9 mouse cellular contexts compared by ENCODE assay signal in genomic region chr3:101596686-101597085, GRCm38 (mm10). TPM values are rescaled to one million over a fixed set of nuclear protein-coding genes. Genes with fewer than 3 reads are reported as not detected.
DNase-seq lines count a peak whose midpoint lies in the region; ATAC-seq and TF ChIP-seq lines count a peak whose summit lies in the region.
"Had no signal": no experiment of that assay in that cellular context is flagged by ENCODE, and none has a peak within 500 bp of the region (broad histone marks: within the 10 kb centered on the region; RNA-seq: fewer than 3 reads in every experiment).

No protein-coding gene starts in this region.

- ATAC-seq in hindbrain, embryonic 16.5 days, result no peak
- ATAC-seq in stomach, postnatal 0 days (ENCODE audit: low FRiP score, low TSS enrichment), result no peak

- H3K9ac ChIP-seq in hindbrain, embryonic 16.5 days (ENCODE audit: low read depth, low read length), result no peak overlapping the region
- no peak overlapping the region for H3K9ac ChIP-seq in stomach, postnatal 0 days (ENCODE audit: low read length)

- no peak overlapping the region for H3K4me3 ChIP-seq in hindbrain, embryonic 16.5 days (ENCODE audit: low read length)
- no peak overlapping the region for H3K4me3 ChIP-seq in stomach, postnatal 0 days (ENCODE audit: low read depth, low read length)
- H3K4me3 ChIP-seq: myocyte had no signal

- 41% methylated on average over 8 of the region's 8 CpGs for WGBS in hindbrain, embryonic 16.5 days
- 30% methylated on average over 8 of the region's 8 CpGs for WGBS in stomach, postnatal 0 days

- no peak for TF ChIP-seq CTCF in stomach, postnatal 0 days (IDR thresholded peaks at IDR 0.05; ENCODE audit: low read depth)

- no peak overlapping the region for H3K4me2 ChIP-seq in hindbrain, embryonic 16.5 days (ENCODE audit: low read length)
- no peak overlapping the region; the same call in 1 of the 2 replicates for H3K4me2 ChIP-seq in stomach, postnatal 0 days (replicated peaks; ENCODE audit: low read depth)

- no peaks in the 10 kb centered on the region for H3K27me3 ChIP-seq in hindbrain, embryonic 16.5 days (replicated peaks; ENCODE audit: control insufficient read depth, insufficient read depth, low read length)
- no peaks in the 10 kb centered on the region for H3K27me3 ChIP-seq in stomach, postnatal 0 days (ENCODE audit: control insufficient read depth, insufficient read depth, low read length)

- H3K36me3 ChIP-seq in hindbrain, embryonic 16.5 days (ENCODE audit: control insufficient read depth, insufficient read depth, low read length), result peaks cover 11% of the 10 kb centered on the region
- H3K36me3 ChIP-seq in stomach, postnatal 0 days (ENCODE audit: control insufficient read depth, insufficient read depth, low read length), result peaks cover 9% of the 10 kb centered on the region

- 0 out of 2 replicates have a peak overlapping the region, but pooled peaks have one; percentile 16 for H3K27ac ChIP-seq in hindbrain, embryonic 16.5 days (ENCODE audit: low read depth, low read length)
- H3K27ac ChIP-seq in stomach, postnatal 0 days (replicated peaks), result peak overlapping the region; percentile 45; the same call in 1 of the 2 replicates

- intact Hi-C loops in heart, postnatal 14 days (cut with DNase I), result loop anchor here (10.0 kb wide), 1 partner anchor 1768 kb away; no protein-coding TSS in a partner anchor

- TF ChIP-seq EP300 in stomach, postnatal 0 days (optimal IDR thresholded peaks at IDR 0.05), result no peak

- DNase-seq in heart, adult 11 months, result peak; percentile 95
- DNase-seq in heart, postnatal 14 days, result no peak
- DNase-seq in right cerebral cortex, postnatal 10 days (ENCODE audit: low spot score in 2 of 2), result peak; percentile 65 to 70
- no peak for DNase-seq in right cerebral cortex, postnatal 36 days (ENCODE audit: low spot score in 2 of 2)
- DNase-seq in stomach, postnatal 0 days (ENCODE audit: low spot score), result peak; percentile 43
- no peak for DNase-seq in frontal cortex, postnatal 10 days (ENCODE audit: low spot score in 2 of 2)
- DNase-seq in thymus, postnatal 4 days, result no peak

- H3K9me3 ChIP-seq in hindbrain, embryonic 16.5 days (ENCODE audit: control insufficient read depth, low read length), result no peaks in the 10 kb centered on the region
- no peaks in the 10 kb centered on the region for H3K9me3 ChIP-seq in stomach, postnatal 0 days (ENCODE audit: control insufficient read depth, low read length)

- peaks cover 58% of the 10 kb centered on the region for H3K4me1 ChIP-seq in hindbrain, embryonic 16.5 days (ENCODE audit: control insufficient read depth, insufficient read depth, low read depth, low read length)
- H3K4me1 ChIP-seq in stomach, postnatal 0 days (replicated peaks; ENCODE audit: control insufficient read depth, insufficient read depth), result peaks cover 19% of the 10 kb centered on the region; the same call in 1 of the 2 replicates

RNA-seq across cellular contexts. Expression of gene Atp1a1, which starts 7.8 kb away (rescaled TPM):
- total RNA-seq in heart, postnatal 14 days (2021), result 100 to 1,000 TPM; 773 to 866 TPM
- 67.5 and 74.9 TPM in 2 replicates for polyA plus RNA-seq in hindbrain, embryonic 16.5 days (2015; fragmentation: Nextera tagmentation; extraction: Ambion mirVana)
- 132 and 138 TPM in 2 replicates for polyA plus RNA-seq in stomach, postnatal 0 days (2015; fragmentation: Nextera tagmentation; extraction: Ambion mirVana)

Comparison
In these comparisons a context has a peak if more than half of its experiments do, and no peak if none do; other contexts are left out.
1. DNase-seq: peak in heart, adult 11 months (single experiment), right cerebral cortex, postnatal 10 days (2 of 2) and stomach, postnatal 0 days (single experiment); none in heart, postnatal 14 days (0 of 2), right cerebral cortex, postnatal 36 days (0 of 2), frontal cortex, postnatal 10 days (0 of 2) and thymus, postnatal 4 days (single experiment).